Mouse (Mus musculus): Measurements from ENCODE around the gene Zbtb1. TPM values are rescaled to one million over a fixed set of nuclear protein-coding genes. Genes with fewer than 3 reads are reported as not detected.

Zbtb1 gene
- total and polyA plus RNA-seq, 3 experiments, result 1.1 to 3.9 (median 3.0) TPM

GRCm38 (mm10) chr12:76392979-76393378, 22.9 kb downstream of the Zbtb1 start:
- H3K27me3 ChIP-seq (ENCODE audit: control insufficient read depth, insufficient read depth, low read length), result no peaks in the 10 kb centered on the region
- TF ChIP-seq POLR2A (IDR thresholded peaks at IDR 0.05; ENCODE audit: insufficient read depth, low read depth, low read length), result no peak
- no peak overlapping the region for H3K4me3 ChIP-seq
- DNase-seq, result no peak
- intact Hi-C loops (cut with DNase I), result no loop called here
- no peak overlapping the region for H3K9ac ChIP-seq (ENCODE audit: low read depth, low read length)
- H3K36me3 ChIP-seq (ENCODE audit: control insufficient read depth, insufficient read depth, low read length), result no peaks in the 10 kb centered on the region
- H3K4me1 ChIP-seq (ENCODE audit: control insufficient read depth, insufficient read depth, low read length), result no peaks in the 10 kb centered on the region
- H3K79me2 ChIP-seq (replicated peaks; ENCODE audit: control insufficient read depth, insufficient read depth, low read length), result no peaks in the 10 kb centered on the region
- H3K27ac ChIP-seq, result no peak overlapping the region
- 72% methylated on average over 5 of the region's 5 CpGs for WGBS

- WGBS, result 89% methylated on average over 5 of the region's 5 CpGs
- no peaks in the 10 kb centered on the region for H3K4me1 ChIP-seq (ENCODE audit: control insufficient read depth, insufficient read depth, low read length)
- TF ChIP-seq EP300 (IDR thresholded peaks at IDR 0.05; ENCODE audit: insufficient read depth, low read depth, low read length), result no peak
- no peak for TF ChIP-seq POLR2A (IDR thresholded peaks at IDR 0.05; ENCODE audit: insufficient read depth, low read depth, low read length)
- TF ChIP-seq CTCF (IDR thresholded peaks at IDR 0.05), result no peak
- no peak overlapping the region for H3K4me3 ChIP-seq
- intact Hi-C loops (cut with DNase I), result no loop called here
- H3K27ac ChIP-seq, result no peak overlapping the region
- H3K9ac ChIP-seq (ENCODE audit: low read depth, low read length), result no peak overlapping the region
- no peak for DNase-seq
- no peaks in the 10 kb centered on the region for H3K36me3 ChIP-seq (ENCODE audit: control insufficient read depth, insufficient read depth, low read length)
- no peaks in the 10 kb centered on the region for H3K27me3 ChIP-seq (ENCODE audit: control insufficient read depth, insufficient read depth, low read length)
- H3K79me2 ChIP-seq (replicated peaks; ENCODE audit: control insufficient read depth, insufficient read depth, low read length), result no peaks in the 10 kb centered on the region
Measured at GRCm38 (mm10) chr12:76397281-76397680, 27.2 kb downstream of the Zbtb1 start.

DNA sequence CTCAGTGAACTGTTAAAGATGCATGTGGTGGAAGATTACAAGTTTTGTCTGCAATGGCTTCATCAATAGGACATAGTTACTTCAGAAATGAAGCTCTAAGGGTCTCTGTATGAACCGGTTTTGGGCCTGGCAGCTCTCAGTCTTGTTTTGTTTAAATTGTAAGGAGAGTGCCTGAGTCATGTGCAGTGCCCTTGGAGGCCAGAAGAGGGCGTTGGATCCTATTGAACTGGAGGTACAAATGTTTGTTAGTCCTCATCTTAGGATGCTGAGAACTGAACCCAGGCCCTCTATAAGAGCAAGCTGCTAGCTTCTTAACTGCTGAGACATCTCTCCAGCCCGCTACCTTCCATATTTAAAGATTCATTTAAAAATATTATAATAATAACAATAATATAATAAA, 31.6 kb downstream of the Zbtb1 start:
- Histone ChIP-seq H3K27ac (no peak overlapping the region), H3K27me3 (ENCODE audit: control insufficient read depth, insufficient read depth, low read length) (no peaks in the 10 kb centered on the region; the same call in 1 of the 2 replicates), H3K4me3 (no peak overlapping the region), H3K79me2 (replicated peaks; ENCODE audit: control insufficient read depth, insufficient read depth, low read length) (no peaks in the 10 kb centered on the region), H3K36me3 (ENCODE audit: control insufficient read depth, insufficient read depth, low read length) (no peaks in the 10 kb centered on the region), H3K4me1 (ENCODE audit: control insufficient read depth, insufficient read depth, low read length) (peaks cover 2% of the 10 kb centered on the region), H3K9ac (ENCODE audit: low read depth, low read length) (no peak overlapping the region)
- intact Hi-C loops (cut with DNase I), result loop anchor here (5.0 to 10.0 kb wide), 3 partner anchors 71 to 363 kb away; partner anchors contain the start of genes Churc1, Fntb and Plekhg3
- no peak for TF ChIP-seq POLR2A (IDR thresholded peaks at IDR 0.05; ENCODE audit: insufficient read depth, low read depth, low read length)
- peak; percentile 42 for TF ChIP-seq CTCF (IDR thresholded peaks at IDR 0.05)
- no peak for TF ChIP-seq EP300 (IDR thresholded peaks at IDR 0.05; ENCODE audit: insufficient read depth, low read depth, low read length)
- 61% methylated on average over 3 of the region's 3 CpGs for WGBS
- DNase-seq, result no peak

GRCm38 (mm10) chr12:76402991-76403885, 33.2 kb downstream of the Zbtb1 start:
- TF ChIP-seq EP300 (IDR thresholded peaks at IDR 0.05; ENCODE audit: insufficient read depth, low read depth, low read length), result no peak
- peak; percentile 69 for TF ChIP-seq POLR2A (IDR thresholded peaks at IDR 0.05; ENCODE audit: insufficient read depth, low read depth, low read length)
- Histone ChIP-seq H3K27ac (peak overlapping the region; percentile 99), H3K9ac (ENCODE audit: low read depth, low read length) (peak overlapping the region; percentile 89), H3K4me3 (peak overlapping the region; percentile 73), H3K27me3 (ENCODE audit: control insufficient read depth, insufficient read depth, low read length) (no peaks in the 10 kb centered on the region; the same call in 1 of the 2 replicates), H3K79me2 (replicated peaks; ENCODE audit: control insufficient read depth, insufficient read depth, low read length) (no peaks in the 10 kb centered on the region), H3K36me3 (ENCODE audit: control insufficient read depth, insufficient read depth, low read length) (no peaks in the 10 kb centered on the region), H3K4me1 (ENCODE audit: control insufficient read depth, insufficient read depth, low read length) (peaks cover 2% of the 10 kb centered on the region)
- intact Hi-C loops (cut with DNase I), result loop anchor here (5.0 to 10.0 kb wide), 3 partner anchors 69 to 362 kb away; partner anchors contain the start of genes Churc1, Fntb and Plekhg3
- 4% methylated on average over 51 of the region's 54 CpGs for WGBS
- peak in 1 of 2 experiments; percentile 33 for DNase-seq

- no peak for TF ChIP-seq CTCF (IDR thresholded peaks at IDR 0.05)
- TF ChIP-seq POLR2A (IDR thresholded peaks at IDR 0.05; ENCODE audit: insufficient read depth, low read depth, low read length), result peak; percentile 100
- 0 out of 2 replicates have a peak, but pooled peaks have one; percentile 56 for TF ChIP-seq EP300 (IDR thresholded peaks at IDR 0.05; ENCODE audit: insufficient read depth, low read depth, low read length)
- intact Hi-C loops (cut with DNase I), result loop anchor here (1.0 to 10.0 kb wide), 4 partner anchors 33 to 361 kb away; partner anchors contain the start of genes Churc1, Fntb and Plekhg3
- Histone ChIP-seq H3K27ac (peak within 1 kb of the TSS; percentile 99), H3K4me3 (peak within 1 kb of the TSS; percentile 73), H3K79me2 (replicated peaks; ENCODE audit: control insufficient read depth, insufficient read depth, low read length) (no peaks in the 10 kb centered on the region), H3K27me3 (ENCODE audit: control insufficient read depth, insufficient read depth, low read length) (no peaks in the 10 kb centered on the region; the same call in 1 of the 2 replicates), H3K4me1 (ENCODE audit: control insufficient read depth, insufficient read depth, low read length) (peaks cover 2% of the 10 kb centered on the region), H3K36me3 (ENCODE audit: control insufficient read depth, insufficient read depth, low read length) (no peaks in the 10 kb centered on the region), H3K9ac (ENCODE audit: low read depth, low read length) (peak within 1 kb of the TSS; percentile 89)
- WGBS, result under 1% methylated on average over 54 of the region's 54 CpGs
- DNase-seq, result peak; percentile 100
Measured at GRCm38 (mm10) chr12:76403886-76404537, 33.9 kb downstream of the Zbtb1 start, which contains the start of gene Hspa2. Gene Hspa2 (plus strand): TSS chr12:76404176.
